Mouse (Mus musculus) testis, postnatal 10 days (tissue): Measurements from ENCODE around the gene Mdm2.
"Not testable (repeated sequence)": the region's sequence is repeated elsewhere in the genome, so short reads cannot be mapped to it uniquely, and the experiment has no call there.

ENCODE experiments used
- DNase-seq: peaks from one replicate; pipeline ENCODE4 v3.0.0; 2021; ENCODE audit warnings: low spot score

The Mdm2 gene

GRCm38 (mm10) chr10:117732184-117732583 is 21.6 kb upstream of the Mdm2 start:
- no peak for DNase-seq

- DNase-seq = no peak
Observed at GRCm38 (mm10) chr10:117731244-117732101, 20.9 kb upstream of the Mdm2 start.

DNA sequence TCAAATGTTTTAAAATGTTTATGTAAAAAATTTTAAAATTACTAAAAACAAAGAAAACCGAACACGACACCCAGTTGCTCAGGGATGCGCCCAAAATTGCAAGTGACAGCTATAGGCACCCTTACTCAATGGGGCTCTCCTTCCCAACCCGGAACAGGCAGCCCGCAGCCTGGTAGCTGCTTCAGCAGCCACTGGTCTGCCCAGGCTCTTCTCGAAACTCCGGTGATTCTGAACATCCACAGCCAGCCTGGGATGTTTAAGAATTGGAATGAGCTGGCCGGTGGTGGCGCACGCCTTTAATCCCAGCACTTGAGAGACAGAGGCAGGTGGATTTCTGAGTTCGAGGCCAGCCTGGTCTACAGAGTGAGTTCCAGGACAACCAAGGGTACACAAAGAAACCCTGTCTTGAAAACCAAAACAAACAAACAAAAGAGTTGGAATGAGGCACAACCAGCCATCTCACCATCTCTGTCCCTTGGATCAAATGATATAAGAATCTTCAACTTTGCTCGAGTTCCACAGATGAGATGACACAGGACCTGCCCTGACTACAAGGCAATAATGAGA is 20.2 kb upstream of the Mdm2 start:
- DNase-seq = no peak

GRCm38 (mm10) chr10:117730140-117730539 is 19.6 kb upstream of the Mdm2 start:
- no peak for DNase-seq

- DNase-seq = no peak
Observed at GRCm38 (mm10) chr10:117729139-117729814, 18.7 kb upstream of the Mdm2 start.

- DNase-seq = no peak
Observed at GRCm38 (mm10) chr10:117728574-117728973, 18.0 kb upstream of the Mdm2 start.

GRCm38 (mm10) chr10:117727518-117728110 is 17.1 kb upstream of the Mdm2 start:
- DNase-seq = no peak

- DNase-seq = no peak
Observed at GRCm38 (mm10) chr10:117726888-117727385, 16.4 kb upstream of the Mdm2 start.

DNA sequence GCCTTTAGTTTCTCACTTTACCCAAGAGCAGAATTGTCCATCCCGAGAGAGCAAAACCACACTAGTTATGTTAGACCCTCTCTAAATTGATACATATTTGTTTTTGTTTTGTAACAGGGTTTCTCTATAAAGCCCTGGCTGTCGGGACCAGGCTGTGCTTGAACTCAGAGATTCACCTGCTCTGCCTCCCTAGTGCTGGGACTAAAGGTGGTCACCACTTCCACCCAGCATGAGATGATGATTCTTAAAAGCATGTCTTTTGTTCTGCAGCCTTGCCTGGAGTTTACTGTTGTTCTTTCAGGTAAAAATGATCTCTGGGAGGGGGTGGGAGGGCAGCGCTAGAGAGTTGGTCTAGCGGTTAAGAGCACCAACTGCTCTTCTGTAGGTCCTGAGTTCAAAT is 15.8 kb upstream of the Mdm2 start:
- no peak for DNase-seq

DNA sequence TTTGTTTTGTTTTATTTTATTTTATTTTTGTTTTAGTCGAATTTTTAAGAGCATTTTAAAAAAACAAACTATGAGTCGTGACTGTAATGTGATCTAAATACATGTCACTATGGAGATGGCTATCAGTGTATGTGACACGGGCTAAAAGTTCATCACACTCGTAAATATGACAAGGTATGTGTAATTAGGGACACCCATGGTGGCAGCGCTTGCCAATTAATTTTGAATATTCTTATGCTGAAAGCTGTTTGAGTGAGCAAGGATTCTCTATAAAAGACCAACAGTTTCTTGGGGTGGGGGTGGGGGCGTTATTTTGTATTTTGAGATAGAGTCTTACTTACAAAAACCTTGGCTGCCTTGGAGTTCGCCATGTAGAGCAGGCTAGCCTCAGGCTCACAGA is 15.1 kb upstream of the Mdm2 start:
- DNase-seq = no peak

- DNase-seq = no peak
Observed at GRCm38 (mm10) chr10:117724804-117725361, 14.3 kb upstream of the Mdm2 start.

DNA sequence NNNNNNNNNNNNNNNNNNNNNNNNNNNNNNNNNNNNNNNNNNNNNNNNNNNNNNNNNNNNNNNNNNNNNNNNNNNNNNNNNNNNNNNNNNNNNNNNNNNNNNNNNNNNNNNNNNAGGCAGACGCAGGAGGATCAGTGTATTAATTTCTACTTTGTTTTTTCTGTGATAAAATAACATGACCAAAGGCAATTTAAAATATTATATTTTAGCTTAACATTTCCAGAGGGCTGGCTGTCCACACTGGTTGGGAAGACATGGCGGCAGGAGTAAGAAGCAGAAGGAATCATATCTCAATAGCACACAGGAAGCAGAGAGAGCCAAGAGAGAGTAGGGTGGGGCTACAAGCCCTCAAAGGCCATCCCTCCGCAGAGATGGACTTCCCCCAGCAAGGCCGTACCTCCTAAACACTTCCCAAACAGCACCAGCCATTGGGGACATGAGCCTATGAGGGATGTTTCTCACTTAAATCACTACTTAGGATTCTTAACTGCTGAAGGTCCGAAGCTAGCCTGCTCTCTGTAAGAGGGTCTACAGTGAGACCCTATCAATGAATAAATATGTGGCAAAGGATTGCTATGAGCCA is 13.7 kb upstream of the Mdm2 start:
- DNase-seq = no peak

- DNase-seq = peak; percentile 77
Observed at GRCm38 (mm10) chr10:117718161-117719119, 7.9 kb upstream of the Mdm2 start.

- DNase-seq = peak; percentile 62
Observed at GRCm38 (mm10) chr10:117717583-117717982, 7.0 kb upstream of the Mdm2 start.

DNA sequence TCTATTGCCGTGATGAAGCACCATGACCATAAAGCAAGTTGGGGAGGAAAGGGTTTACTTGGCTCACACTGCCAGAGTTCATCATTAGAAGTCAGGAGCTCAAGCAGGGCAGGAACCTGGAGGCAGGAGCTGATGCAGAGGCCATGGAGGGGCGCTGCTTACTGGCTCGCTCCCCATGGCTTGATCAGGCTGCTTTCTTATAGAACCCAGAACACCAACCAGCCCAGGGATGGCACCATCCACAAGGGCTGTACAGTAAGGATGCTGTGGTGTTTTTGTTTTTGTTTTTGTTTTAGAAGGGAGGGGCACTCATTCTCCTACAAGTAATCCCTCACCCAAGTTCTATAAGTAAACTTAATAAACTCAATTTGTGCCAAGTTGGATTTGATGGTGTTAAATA is 6.1 kb upstream of the Mdm2 start:
- DNase-seq = no peak

DNA sequence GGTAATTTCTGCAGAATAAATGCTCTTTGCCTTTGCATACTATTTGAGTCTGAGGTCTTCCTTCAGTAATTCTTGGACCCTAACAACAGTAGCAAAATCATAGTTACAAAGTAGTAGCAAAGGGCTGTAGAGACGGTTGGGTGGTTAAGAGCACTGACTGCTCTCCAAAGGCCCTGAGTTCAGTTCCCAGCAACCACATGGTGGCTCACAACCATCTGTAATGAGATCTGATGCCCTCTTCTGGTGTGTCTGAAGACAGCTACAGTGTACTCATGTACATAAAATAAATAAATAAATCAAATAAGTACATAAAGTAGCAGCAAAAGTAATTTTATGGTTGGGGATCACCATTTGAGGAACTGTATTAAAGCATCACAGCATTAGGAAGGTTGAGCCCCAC is 5.1 kb upstream of the Mdm2 start:
- DNase-seq = not testable (repeated sequence)

GRCm38 (mm10) chr10:117714928-117715500 is 4.5 kb upstream of the Mdm2 start:
- DNase-seq = no peak

DNA sequence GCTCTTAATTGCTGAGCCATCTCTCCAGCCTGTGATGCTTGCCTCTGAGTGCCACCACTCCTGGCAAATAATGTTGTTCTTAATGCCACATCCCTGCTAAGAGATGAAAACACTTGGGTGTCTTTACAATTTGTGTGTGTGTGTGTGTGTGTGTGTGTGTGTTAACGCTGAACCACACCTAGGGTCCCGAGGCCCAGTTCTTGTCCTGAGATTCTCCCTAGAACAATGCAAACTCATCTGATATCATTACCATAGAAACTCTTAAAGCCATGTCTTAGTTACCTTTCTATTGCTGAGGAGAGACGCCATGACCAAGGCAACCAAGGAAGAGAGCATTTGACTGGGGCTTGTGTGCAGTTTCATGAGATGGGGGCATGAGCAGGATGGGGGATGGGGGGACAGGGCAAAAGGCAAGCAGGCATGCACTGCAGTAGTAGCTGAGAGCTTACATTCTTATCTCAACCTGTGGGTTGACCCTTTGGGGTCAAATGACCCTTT is 3.5 kb upstream of the Mdm2 start:
- no peak for DNase-seq

- no peak for DNase-seq
Observed at GRCm38 (mm10) chr10:117713466-117713865, 2.9 kb upstream of the Mdm2 start.

- DNase-seq = no peak
Observed at GRCm38 (mm10) chr10:117712871-117713270, 2.3 kb upstream of the Mdm2 start.
